Mouse (Mus musculus) neural tube, embryonic 11.5 days (tissue): ENCODE measurements around the gene Fzd7. TPM values are rescaled to one million over a fixed set of nuclear protein-coding genes. Genes with fewer than 3 reads are reported as not detected.
"Not testable (repeated sequence)": the region's sequence is repeated elsewhere in the genome, so short reads cannot be mapped to it uniquely, and the experiment has no call there.

ENCODE experiments used
- ATAC-seq: fragments of 200-750 bp; cut with Nextera tagmentation; 2 replicates; pipeline ENCODE4 v1.8.0; 2017; ENCODE audit warnings: moderate number of reproducible peaks, mild to moderate bottlenecking, moderate TSS enrichment, moderate library complexity; ENCODE audit not compliant: insufficient read depth, low FRiP score, low TSS enrichment
- DNase-seq: peaks from one replicate; pipeline ENCODE4 v3.0.0-alpha.2; 2015; ENCODE audit warnings: low spot score
- H3K27ac ChIP-seq: fragments of 300-500 bp; sonication (generic); 2 replicates; pipeline ENCODE4 v1.5.1; 2014; ENCODE audit warnings: low read depth, mild to moderate bottlenecking, low read length
- H3K27me3 ChIP-seq: fragments of 300-500 bp; sonication (generic); 2 replicates; pipeline ENCODE4 v1.6.1; 2014; ENCODE audit warnings: mild to moderate bottlenecking, low read length, mixed read lengths; ENCODE audit not compliant: control insufficient read depth, insufficient read depth
- H3K36me3 ChIP-seq: fragments of 300-500 bp; sonication (generic); 2 replicates; pipeline ENCODE4 v1.6.1; 2014; ENCODE audit warnings: mild to moderate bottlenecking, low read length, moderate library complexity, mixed read lengths; ENCODE audit not compliant: control insufficient read depth, insufficient read depth
- H3K4me1 ChIP-seq: fragments of 300-500 bp; sonication (generic); 2 replicates; pipeline ENCODE4 v1.6.1; 2014; ENCODE audit warnings: low read length, mixed read lengths; ENCODE audit not compliant: control insufficient read depth, insufficient read depth
- H3K4me2 ChIP-seq: fragments of 300-500 bp; sonication (generic); 2 replicates; pipeline ENCODE4 v1.6.1; 2014; ENCODE audit warnings: low read depth, mild to moderate bottlenecking, moderate library complexity
- H3K4me3 ChIP-seq: fragments of 300-500 bp; sonication (generic); 2 replicates; pipeline ENCODE4 v1.5.1; 2014; ENCODE audit warnings: low read depth, low read length
- H3K9ac ChIP-seq: fragments of 300-500 bp; sonication (generic); 2 replicates; pipeline ENCODE4 v1.6.1; 2014; ENCODE audit warnings: mild to moderate bottlenecking, low read length
- H3K9me3 ChIP-seq: fragments of 300-500 bp; sonication (generic); 2 replicates; pipeline ENCODE4 v1.6.1; 2016; ENCODE audit warnings: low read length; ENCODE audit not compliant: control insufficient read depth
- WGBS: fragments of 180-500 bp; shearing (Covaris S2); extraction: QIAGEN DNeasy Blood & Tissue Kit; methylation state at CpG from one replicate; pipeline ENCODE4 v1.1.7; 2014; 5-methylcytosine and 5-hydroxymethylcytosine counted together
- polyA plus RNA-seq: library from polyadenylated mRNA; unstranded; fragments of >200 nt; fragmentation: Nextera tagmentation; extraction: Ambion mirVana; gene quantifications from 2 replicates; pipeline ENCODE4 v1.2.1, GENCODE M21; 2014

Fzd7 gene
- polyA plus RNA-seq, 1 experiment from 2014 or later, result 16.9 TPM

DNA sequence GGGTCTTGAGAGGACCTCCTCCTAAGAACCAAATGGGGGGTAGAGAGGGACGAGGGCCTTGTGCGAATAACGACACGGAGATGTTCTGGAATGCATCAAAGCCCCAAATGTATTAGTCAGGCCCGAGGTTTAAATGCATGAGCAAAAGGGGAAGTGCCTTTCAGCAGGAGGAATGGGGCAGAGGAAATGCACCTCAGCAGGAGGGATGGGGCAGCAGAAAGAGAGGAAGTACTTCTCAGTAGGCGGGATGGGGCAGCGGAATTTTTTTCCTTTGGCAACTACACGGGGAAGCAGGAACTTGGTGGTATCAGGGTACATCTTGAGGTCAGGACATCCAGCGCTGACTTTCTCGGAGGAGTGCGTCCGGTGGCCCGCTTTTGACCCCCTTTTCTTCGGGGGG, 39.5 kb upstream of the Fzd7 start:
- H3K9me3 ChIP-seq, ATAC-seq: not testable (repeated sequence)
- WGBS, result 94% methylated on average over 14 of the region's 14 CpGs

DNA sequence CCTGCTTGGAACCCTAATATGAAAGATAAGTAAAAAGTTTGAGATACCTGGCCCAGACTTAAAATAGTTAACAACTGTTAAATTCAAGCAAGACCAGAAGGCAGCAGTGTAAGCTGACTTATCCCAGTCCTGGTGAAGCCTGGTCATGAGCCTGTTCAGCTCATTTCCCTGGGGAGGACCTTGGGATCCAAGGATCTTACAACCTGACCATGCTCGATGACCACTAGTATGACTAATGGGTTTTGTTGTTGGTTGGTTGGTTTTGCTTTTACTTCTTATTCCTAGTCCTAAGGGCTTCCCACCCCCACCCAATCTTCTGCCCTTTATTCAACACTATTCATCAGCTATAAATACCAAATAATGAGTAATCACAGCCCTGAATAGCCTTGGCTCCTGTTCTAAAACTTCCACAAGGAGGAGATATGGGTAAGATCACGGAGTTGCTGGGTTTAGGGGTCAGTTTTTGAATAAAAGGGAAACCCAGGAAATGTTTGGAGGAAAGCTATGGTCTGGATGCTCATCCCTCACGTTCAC, 38.0 kb upstream of the Fzd7 start:
- Histone ChIP-seq H3K9ac (no peak overlapping the region), H3K4me1 (peaks cover 3% of the 10 kb centered on the region; the same call in 1 of the 2 replicates), H3K36me3 (no peaks in the 10 kb centered on the region), H3K27ac (no peak overlapping the region), H3K4me3 (no peak overlapping the region), H3K27me3 (no peaks in the 10 kb centered on the region), H3K9me3 (no peaks in the 10 kb centered on the region), H3K4me2 (no peak overlapping the region)
- WGBS, result 79% methylated on average over 3 of the region's 3 CpGs
- DNase-seq (no peak), ATAC-seq (no peak)

More for the DNA sequence above, 39.5 kb upstream of the Fzd7 start:
- not testable (repeated sequence) for H3K4me3 ChIP-seq, H3K36me3 ChIP-seq, H3K4me2 ChIP-seq, H3K27me3 ChIP-seq, H3K27ac ChIP-seq, DNase-seq, H3K9ac ChIP-seq
- peaks cover 11% of the 10 kb centered on the region for H3K4me1 ChIP-seq

DNA sequence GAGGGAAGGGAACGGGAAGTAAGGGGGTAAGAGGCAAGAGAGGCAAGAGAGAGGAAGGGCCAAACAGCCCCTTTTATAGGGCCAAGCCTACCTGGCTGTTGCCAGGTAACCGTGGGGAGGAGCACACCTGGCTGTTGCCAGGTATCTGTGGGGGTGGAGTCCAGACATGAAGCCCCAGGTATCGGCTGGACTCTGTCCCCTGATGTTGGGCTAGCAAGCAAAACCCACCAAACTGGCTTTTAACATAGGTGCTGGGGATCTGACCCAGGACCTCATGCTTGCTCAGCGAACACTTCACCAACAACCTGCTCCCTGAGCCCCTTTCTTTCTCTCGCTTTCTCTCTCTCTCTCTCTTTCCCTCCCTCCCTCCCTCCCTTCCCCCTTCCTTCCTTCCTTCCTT, 37.0 kb upstream of the Fzd7 start:
- 80% methylated on average over 5 of the region's 5 CpGs for WGBS

DNA sequence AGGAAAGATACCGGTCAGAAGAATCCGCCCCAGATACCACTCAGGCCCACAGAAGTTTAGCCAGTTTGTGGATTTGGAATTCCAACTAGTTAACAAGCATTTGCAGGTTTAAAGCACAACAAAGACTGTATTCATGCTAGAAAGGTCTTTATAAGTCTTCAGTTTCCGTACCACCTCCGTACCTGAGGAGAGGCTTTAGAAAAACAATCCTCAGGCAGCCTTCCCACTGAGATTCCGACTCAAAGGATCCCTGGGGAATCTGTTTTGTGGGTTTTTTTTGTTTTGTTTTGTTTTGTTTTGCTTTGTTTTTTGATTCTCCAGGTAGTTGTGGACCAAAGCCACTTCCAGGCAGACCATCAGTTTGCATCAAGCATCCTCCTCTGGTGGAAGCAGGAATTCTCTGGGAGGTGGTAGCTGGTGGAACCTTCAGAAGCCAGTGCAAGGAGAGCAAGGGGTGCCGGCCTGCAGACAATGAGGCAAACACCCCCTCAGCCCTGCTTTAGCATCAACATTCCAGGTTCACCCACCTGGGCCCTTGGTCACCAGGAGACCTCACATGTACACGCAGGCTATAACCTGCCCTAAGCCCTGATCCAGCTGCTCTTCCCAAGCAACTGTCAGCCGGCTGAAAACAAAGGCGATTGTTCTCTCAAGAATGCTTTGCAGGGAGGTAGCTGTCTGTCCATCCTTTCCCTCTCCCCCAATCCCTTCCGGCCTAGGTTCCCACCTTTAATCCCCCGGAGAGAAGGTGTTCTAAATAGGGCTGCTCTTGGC, 33.5 kb upstream of the Fzd7 start:
- Histone ChIP-seq H3K4me2 (no peak overlapping the region), H3K27ac (no peak overlapping the region), H3K9me3 (no peaks in the 10 kb centered on the region), H3K4me3 (no peak overlapping the region), H3K36me3 (no peaks in the 10 kb centered on the region), H3K4me1 (peaks cover 11% of the 10 kb centered on the region), H3K27me3 (no peaks in the 10 kb centered on the region), H3K9ac (no peak overlapping the region)
- no peak for ATAC-seq
- no peak for DNase-seq
- 41% methylated on average over 11 of the region's 11 CpGs for WGBS

More for the DNA sequence above, 37.0 kb upstream of the Fzd7 start:
- H3K4me1 ChIP-seq, result peaks cover 4% of the 10 kb centered on the region; the same call in 1 of the 2 replicates
- no peaks in the 10 kb centered on the region for H3K36me3 ChIP-seq
- DNase-seq (no peak), ATAC-seq (no peak)
- no peak overlapping the region for H3K9ac ChIP-seq
- H3K27ac ChIP-seq, result no peak overlapping the region
- H3K4me3 ChIP-seq, result no peak overlapping the region
- H3K4me2 ChIP-seq, result no peak overlapping the region
- H3K9me3 ChIP-seq, result no peaks in the 10 kb centered on the region
- H3K27me3 ChIP-seq, result no peaks in the 10 kb centered on the region

DNA sequence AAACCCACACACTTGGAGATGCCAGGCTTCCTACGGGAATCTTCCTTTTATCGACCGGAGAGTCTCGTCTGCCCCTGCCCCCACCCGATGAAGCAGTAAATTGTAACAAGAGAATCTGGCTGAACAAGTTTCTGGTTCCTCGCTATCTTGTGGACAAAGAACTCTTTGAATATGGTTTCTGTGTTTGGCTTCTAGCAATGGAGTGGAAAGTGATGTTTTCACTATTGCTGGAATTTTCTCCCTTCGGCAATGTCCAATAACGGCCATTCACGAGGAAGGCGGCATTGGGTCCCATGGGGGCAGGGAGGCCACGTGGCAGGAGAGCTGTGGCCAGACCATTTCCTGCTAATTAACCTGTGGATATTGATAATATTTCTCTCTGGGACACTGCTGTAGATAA, 32.8 kb upstream of the Fzd7 start:
- H3K27ac ChIP-seq, result no peak overlapping the region
- peaks cover 11% of the 10 kb centered on the region for H3K4me1 ChIP-seq
- H3K4me3 ChIP-seq, result no peak overlapping the region
- ATAC-seq (no peak), DNase-seq (peak; percentile 50)
- peak overlapping the region; percentile 26; the same call in 1 of the 2 replicates for H3K9ac ChIP-seq
- no peaks in the 10 kb centered on the region for H3K27me3 ChIP-seq
- no peaks in the 10 kb centered on the region for H3K36me3 ChIP-seq
- no peak overlapping the region for H3K4me2 ChIP-seq
- WGBS, result 24% methylated on average over 11 of the region's 11 CpGs
- H3K9me3 ChIP-seq, result no peaks in the 10 kb centered on the region

DNA sequence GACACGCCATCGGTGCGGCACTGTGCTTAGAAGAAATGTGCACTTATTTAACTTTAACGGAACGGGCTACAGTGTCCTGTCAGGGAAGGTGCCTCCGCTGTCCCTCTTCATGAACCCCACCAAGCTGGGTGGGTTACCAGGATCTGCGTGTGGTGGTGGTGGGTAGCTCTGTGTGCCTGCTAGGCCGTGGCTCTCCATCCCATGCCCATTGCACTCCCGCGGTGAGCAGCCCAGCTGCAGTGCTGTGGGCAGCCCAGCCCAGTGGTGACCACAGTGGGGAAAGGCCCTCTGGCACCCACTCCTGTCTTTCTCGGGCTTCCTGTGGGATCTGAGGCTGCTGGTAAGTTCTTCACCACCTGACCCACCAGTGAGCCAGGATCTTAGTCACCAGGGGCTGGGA, 31.3 kb upstream of the Fzd7 start:
- WGBS, result 83% methylated on average over 11 of the region's 11 CpGs
- H3K9ac ChIP-seq, result no peak overlapping the region
- no peaks in the 10 kb centered on the region for H3K9me3 ChIP-seq
- H3K4me2 ChIP-seq, result no peak overlapping the region
- no peak overlapping the region for H3K27ac ChIP-seq
- H3K27me3 ChIP-seq, result no peaks in the 10 kb centered on the region
- no peak overlapping the region for H3K4me3 ChIP-seq
- H3K36me3 ChIP-seq, result no peaks in the 10 kb centered on the region
- peaks cover 11% of the 10 kb centered on the region for H3K4me1 ChIP-seq
- DNase-seq (no peak), ATAC-seq (no peak)

DNA sequence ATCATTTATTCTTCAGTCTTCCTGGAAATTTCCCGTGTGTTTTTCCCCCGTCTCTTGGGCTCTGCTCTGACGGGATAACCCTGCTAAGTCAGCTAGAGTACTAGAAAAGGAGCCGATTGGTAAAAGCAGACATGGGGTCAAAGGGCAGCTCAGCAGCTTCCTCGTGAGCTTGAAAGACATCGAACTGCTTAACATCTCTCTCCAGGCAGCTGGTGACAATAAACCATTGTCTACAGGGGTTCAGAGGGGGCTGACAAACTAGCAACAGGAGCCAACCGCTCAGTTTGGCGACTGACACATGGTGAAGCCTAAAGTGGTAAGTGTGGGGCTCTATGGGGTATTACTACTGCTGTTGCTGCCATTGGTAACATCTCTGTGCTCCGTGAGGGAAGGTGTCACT, 30.6 kb upstream of the Fzd7 start:
- DNase-seq, result no peak
- 8% methylated on average over 9 of the region's 9 CpGs for WGBS
- H3K36me3 ChIP-seq, result no peaks in the 10 kb centered on the region
- H3K27me3 ChIP-seq, result no peaks in the 10 kb centered on the region
- peaks cover 11% of the 10 kb centered on the region for H3K4me1 ChIP-seq
- no peak overlapping the region for H3K9ac ChIP-seq
- no peak overlapping the region for H3K4me2 ChIP-seq
- H3K9me3 ChIP-seq, result no peaks in the 10 kb centered on the region
- no peak overlapping the region for H3K27ac ChIP-seq
- ATAC-seq, result no peak
- H3K4me3 ChIP-seq, result no peak overlapping the region

DNA sequence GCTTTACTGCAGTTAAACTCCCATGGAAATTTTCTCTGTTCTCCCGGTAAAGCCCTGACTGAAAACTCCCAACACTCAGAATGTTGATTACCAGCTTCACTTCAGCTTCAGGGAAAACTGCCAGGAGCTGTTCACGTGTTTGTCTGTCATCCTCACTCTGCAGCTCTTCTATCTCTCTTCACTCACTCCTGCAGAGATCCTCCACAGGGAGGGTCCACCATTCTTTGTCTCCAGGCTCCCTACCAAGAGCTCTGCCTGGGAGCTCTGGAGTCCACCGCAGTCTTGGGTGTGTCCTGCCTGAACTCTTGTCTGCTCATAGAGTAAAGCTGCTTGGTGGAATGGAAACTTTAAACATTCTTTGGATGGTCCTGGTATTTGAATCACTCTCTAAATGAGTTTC, 25.4 kb upstream of the Fzd7 start:
- Histone ChIP-seq H3K27me3 (no peaks in the 10 kb centered on the region), H3K4me1 (peaks cover 6% of the 10 kb centered on the region; the same call in 1 of the 2 replicates), H3K4me2 (no peak overlapping the region), H3K9me3 (no peaks in the 10 kb centered on the region), H3K36me3 (no peaks in the 10 kb centered on the region), H3K27ac (no peak overlapping the region), H3K4me3 (no peak overlapping the region), H3K9ac (no peak overlapping the region)
- WGBS, result 32% methylated on average over 3 of the region's 3 CpGs
- ATAC-seq (no peak), DNase-seq (no peak)

DNA sequence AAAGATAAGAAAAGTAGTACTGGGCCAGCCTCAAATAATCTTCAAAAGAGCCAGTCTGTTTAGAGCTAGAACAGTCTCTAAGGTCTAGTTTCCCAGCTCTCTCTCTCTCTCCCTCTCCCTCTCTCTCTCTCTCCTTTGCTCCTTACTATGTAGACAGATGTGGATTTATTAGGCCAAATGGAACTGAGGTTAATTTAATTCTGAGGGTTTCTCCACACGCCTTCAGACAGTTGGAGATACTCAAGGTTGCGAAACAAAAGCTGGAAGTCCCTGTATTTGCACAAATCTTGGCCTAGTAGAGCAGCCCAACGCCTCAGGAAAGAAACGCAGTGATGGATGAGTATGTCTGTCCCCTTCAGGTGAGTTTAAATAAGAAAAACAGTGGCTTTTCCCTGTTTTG, 24.4 kb upstream of the Fzd7 start:
- Histone ChIP-seq H3K36me3 (no peaks in the 10 kb centered on the region), H3K4me1 (peaks cover 6% of the 10 kb centered on the region; the same call in 1 of the 2 replicates), H3K4me3 (no peak overlapping the region), H3K9ac (no peak overlapping the region), H3K4me2 (no peak overlapping the region), H3K9me3 (no peaks in the 10 kb centered on the region), H3K27ac (no peak overlapping the region), H3K27me3 (no peaks in the 10 kb centered on the region)
- DNase-seq, result no peak
- ATAC-seq, result no peak
- 81% methylated on average over 4 of the region's 4 CpGs for WGBS
